Mouse (Mus musculus) urinary bladder, postnatal 14 days (tissue): ENCODE data around the gene Macrod1.
A peak's percentile ranks its signal among the peaks of the same experiment; 100 is the strongest.

Experiments used
- DNase-seq: peaks from one replicate; pipeline ENCODE4 v3.0.0; 2021; ENCODE audit warnings: low spot score

The Macrod1 gene

GRCm38 (mm10) chr19:7113574-7113973 lies 57.0 kb downstream of the Macrod1 start:
- DNase-seq = no peak

DNA sequence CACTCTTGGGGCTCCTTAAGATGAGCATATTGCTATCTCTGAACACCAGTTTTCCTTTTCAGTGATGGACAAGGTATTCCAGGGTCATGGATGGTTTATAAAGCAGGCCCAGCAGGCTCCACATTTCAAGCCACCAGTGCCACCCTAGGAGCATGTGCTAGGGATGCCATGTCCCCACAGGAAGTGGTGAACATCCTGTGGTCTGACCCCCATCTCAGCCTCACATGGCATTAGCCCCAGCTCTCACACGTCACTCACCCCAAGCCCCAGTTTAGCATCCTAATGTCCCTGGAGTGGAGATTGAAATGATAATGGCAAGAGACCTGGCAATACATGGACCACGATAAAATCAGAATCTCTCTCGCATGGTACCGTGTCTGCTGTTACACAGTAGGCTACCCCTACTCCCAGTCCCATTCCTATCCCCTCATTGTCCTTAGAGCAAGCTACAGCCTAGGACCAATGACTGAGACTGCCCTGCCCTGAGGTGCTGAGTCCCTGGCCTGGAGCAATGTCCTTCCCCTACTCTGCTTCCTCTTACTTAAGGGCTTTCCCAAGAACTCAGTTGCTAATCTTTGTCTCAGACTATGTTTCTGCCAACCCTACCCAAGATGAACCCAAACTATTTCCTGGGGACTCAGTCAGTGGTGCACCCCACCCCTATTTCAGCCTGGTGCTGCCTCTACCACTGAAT lies 59.6 kb downstream of the Macrod1 start:
- DNase-seq = no peak

DNA sequence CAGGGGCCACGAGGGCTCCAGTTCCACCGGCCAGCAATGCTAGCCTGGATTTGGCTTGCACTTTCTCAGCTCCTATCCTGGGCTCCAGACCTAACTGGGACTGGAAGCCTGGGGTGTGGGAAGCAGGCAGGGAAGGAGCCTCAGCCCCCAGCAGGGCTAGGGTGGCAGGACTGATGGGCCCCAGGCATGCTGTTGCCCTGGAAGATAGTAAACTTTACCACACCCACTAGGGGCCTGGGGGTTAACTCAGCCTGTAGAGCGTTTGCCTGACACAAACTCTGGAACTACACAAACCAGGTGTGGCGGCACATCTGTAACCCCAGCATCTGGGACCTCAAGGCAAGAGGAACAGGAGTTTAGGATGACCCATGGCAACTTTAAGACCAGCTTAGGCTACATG lies 60.5 kb downstream of the Macrod1 start:
- no peak for DNase-seq

- DNase-seq = no peak
Measured at GRCm38 (mm10) chr19:7117653-7118307, 61.2 kb downstream of the Macrod1 start.

GRCm38 (mm10) chr19:7121252-7121651 lies 64.6 kb downstream of the Macrod1 start:
- DNase-seq = no peak

- DNase-seq = no peak
Measured at GRCm38 (mm10) chr19:7122277-7122676, 65.7 kb downstream of the Macrod1 start.

DNA sequence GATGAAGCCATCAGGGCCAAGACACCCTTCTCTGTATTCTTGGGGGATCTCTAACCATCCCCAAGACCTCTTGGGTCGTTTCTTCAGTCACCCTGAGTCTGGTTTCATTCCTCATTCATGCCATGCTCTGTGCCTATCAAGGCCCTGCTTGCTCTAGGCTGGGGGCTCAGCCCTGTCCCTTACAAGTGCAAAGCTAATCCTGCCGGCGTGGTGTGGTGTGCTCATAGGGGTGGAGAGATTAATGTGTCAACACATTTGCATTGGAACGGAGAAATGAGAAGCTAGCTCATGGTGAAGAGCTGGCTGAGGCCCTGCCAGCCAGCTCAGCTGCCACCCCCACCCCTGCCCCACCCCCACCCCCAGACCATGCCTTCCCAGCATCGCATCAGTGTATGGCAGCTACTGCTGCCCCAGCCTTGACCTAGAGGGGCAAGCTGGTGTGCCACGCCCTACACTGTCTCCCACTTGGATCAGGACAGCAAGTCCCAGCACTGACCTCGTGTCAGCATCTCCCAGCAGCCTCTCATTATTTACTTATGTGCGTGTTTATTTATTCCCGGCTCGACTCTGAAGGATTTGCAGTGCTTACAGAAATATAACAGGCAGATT lies 66.2 kb downstream of the Macrod1 start:
- DNase-seq = no peak

DNA sequence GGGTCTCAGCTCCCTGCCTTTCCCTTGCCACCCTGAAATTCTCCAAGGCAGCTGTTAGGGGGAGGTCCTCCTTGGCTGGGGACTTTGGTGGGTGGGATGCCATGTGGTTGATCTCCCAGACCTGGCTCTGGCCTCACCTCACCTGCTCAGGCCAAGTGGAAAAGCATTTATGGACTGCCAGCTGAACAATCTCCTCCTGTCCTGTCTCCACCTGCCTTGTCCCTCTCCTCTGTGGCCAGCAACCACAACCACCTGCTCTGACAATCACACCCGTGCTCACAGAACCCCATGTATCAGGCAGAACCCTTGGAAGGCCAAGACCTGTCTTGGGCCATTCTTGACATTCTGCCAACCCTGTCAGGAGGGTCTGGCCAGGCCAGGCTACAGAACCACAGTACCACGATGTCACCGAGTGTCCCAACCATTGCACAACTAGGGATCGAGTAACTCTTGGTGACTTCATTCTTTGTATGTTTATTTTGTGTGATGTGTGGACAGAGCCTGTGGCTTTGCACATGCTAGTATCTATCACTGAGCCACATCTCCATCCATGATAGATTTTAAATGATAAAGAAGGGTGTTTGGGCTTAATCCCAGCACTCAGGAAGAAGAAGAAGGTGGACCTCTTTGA lies 69.0 kb downstream of the Macrod1 start:
- DNase-seq = no peak

- no peak for DNase-seq
Measured at GRCm38 (mm10) chr19:7126209-7126608, 69.6 kb downstream of the Macrod1 start.

- DNase-seq = no peak
Measured at GRCm38 (mm10) chr19:7126933-7127332, 70.3 kb downstream of the Macrod1 start.

- no peak for DNase-seq
Measured at GRCm38 (mm10) chr19:7128551-7129475, 72.2 kb downstream of the Macrod1 start.

- DNase-seq = no peak
Measured at GRCm38 (mm10) chr19:7130317-7130716, 73.7 kb downstream of the Macrod1 start.

- DNase-seq = no peak
Measured at GRCm38 (mm10) chr19:7133436-7133835, 76.8 kb downstream of the Macrod1 start.

DNA sequence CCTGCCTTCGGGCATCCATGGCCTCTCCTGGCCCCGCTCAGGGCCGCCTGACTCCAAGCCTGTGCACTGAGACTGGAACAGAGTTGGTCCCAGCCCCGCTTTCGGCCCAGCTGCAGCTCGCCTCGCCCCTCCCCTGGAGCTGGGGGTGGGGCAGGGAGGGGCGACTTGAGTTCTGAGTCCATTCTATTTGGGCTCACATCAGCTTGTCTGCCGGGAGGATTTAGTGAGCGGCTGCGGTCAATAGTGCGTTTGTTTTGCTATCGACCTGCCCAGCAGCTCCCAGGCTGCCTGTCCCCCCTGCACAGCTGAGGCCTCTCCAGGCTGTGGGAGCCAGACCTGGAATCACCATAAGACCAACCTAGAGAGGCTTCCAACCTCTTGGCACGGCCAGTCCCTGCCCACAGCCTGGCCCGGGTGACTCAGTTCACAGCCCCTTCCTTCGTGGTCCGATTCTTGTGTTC lies 78.1 kb downstream of the Macrod1 start:
- peak; percentile 31 for DNase-seq

DNA sequence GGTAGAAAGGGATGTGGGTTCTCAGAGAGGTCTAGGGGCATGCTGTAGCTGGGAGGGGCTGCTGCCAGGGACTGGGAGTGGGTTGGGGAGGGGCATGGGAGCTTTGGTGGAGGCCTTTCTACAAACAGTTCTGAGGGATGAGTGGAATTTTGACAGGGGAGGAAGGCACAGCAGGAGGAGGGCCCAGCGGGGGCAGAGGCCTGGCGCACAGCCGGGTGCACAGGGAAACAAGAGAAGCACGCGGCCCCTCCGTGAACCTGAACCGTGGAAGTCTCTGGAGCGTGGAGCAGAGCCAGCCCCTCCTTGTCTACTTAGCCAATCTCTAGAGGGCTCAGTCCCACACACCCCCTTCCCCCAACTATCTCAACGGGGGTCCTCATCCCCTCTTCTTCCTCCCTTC lies 78.9 kb downstream of the Macrod1 start:
- DNase-seq = peak; percentile 53

GRCm38 (mm10) chr19:7136016-7136415 lies 79.4 kb downstream of the Macrod1 start:
- peak; percentile 55 for DNase-seq

DNA sequence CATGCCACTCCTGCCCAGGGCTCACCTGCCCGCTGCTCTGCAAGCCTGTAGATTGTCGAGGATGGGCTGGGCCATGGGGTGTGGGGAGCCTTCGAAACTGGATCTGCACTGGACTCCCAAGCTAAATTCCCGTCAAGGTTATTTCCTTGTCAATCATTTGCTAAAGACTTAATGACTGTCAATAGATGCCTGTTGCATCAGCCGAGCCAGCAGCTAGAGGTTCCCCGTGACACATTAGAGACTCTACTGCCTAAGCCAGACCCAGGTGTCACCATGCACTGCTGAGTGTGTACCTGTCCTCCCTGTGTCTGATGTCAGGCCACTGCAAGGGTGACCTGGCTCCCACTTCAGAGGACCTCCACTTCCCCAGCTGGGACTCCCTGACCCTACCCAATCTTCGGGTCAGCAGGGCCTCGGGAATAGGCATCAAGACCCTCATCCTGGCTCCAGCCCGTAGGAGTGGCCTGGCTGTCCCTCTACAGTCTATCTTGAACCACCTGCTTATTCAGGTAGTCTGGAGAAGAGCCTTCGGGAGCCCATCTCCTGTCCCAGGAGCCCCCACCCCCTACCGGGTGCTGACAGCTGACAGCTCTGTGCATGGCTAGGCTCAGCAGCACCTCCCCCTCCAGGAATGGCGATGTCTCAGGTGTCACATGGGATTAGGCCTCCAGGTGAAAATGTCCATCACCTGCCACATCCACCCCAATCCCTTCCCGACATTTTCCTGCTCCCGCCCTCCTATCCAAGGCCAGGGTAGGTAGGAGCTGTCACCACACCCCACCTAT lies 80.3 kb downstream of the Macrod1 start:
- no peak for DNase-seq

DNA sequence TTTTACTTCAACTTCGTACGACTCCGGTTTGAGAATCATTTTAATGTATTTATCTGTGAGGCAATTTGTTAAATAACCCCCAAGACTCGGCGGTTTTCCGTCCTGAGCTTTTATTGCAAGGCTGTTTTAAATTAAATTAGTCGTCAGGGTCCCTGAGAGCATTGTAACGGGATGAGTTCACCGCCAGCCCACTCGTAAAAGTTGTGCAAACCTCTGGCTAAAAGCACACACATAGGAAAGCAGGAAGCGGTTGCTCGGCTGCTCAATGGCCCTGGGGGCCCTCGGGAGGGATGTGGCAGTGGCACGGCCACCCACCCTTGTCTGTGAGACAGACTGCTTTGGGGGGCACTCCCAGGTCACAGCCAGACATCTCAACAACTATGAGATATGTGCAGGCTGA lies 81.7 kb downstream of the Macrod1 start:
- DNase-seq = no peak

DNA sequence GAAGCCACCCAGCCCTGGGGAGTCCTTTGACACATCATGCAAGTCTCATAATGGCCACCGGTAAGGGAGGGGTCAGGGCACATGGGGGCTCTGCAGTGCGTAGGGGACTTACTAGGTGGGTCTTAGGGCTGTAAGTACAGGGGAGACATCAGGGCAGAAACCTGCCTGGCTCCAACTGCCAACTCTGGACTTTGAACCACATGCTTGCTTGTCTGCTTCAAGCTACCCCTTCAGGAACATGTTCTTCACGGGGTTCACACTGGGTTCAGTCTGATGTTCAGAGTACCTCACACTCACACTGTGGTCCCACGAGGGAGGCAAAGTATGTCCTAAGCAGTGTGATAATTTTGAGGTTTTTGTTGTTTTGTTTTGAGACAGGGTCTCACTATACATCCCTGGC lies 82.7 kb downstream of the Macrod1 start:
- DNase-seq = no peak

DNA sequence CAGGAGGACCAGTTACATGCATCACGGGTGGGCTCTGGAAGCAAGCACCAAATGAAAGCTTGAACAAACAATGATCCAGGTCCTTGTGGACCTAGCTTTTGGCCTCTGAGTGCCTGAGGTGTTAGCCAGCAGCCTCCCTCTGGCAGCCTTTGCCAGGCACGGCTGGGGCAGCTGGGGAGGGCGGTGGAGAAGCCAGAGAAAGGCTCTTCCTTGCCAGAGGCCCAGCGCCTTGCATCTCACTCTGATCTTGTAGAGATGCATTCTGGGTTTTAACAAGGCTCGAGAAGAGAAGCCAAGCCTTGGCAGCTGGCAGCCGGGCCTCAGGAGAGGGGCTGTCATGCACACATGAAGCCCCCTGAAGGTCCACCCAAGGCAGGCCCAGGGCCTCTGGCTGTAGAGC lies 83.8 kb downstream of the Macrod1 start:
- DNase-seq = no peak

GRCm38 (mm10) chr19:7140856-7141421 lies 84.3 kb downstream of the Macrod1 start:
- no peak for DNase-seq
